Mouse (Mus musculus): Measurements from ENCODE around the gene Gm12166. TPM values are rescaled to one million over a fixed set of nuclear protein-coding genes. Genes with fewer than 3 reads are reported as not detected.
A peak's percentile ranks its signal among the peaks of the same experiment; 100 is the strongest.

Gm12166 gene
- polyA plus RNA-seq, 1 experiment = 4.3 TPM

GRCm38 (mm10) chr11:46073850-46074688 is 21.9 kb upstream of the Gm12166 start:
- no peak for TF ChIP-seq USF1 (IDR thresholded peaks at IDR 0.05; ENCODE audit: low read depth)
- TF ChIP-seq POLR2A (IDR thresholded peaks at IDR 0.05; ENCODE audit: insufficient read length, low read depth) = peak; percentile 28
- TF ChIP-seq REST (IDR thresholded peaks at IDR 0.05; ENCODE audit: insufficient read depth, insufficient read length) = no peak
- H3ac ChIP-seq (ENCODE audit: control insufficient read depth, insufficient read length) = peak overlapping the region; percentile 8
- H3K79me2 ChIP-seq (ENCODE audit: control insufficient read depth, insufficient read depth) = peaks cover 35% of the 10 kb centered on the region
- peak overlapping the region; percentile 80 for H3K4me2 ChIP-seq (ENCODE audit: low read depth)
- peaks cover 37% of the 10 kb centered on the region for H3K36me3 ChIP-seq (ENCODE audit: control insufficient read depth, insufficient read depth)
- no peaks in the 10 kb centered on the region for H3K27me3 ChIP-seq (ENCODE audit: control insufficient read depth, insufficient read depth, insufficient read length)
- H3K4me3 ChIP-seq = no peak overlapping the region

- Histone ChIP-seq H3K79me2 (ENCODE audit: control insufficient read depth, insufficient read depth) (peaks cover 32% of the 10 kb centered on the region), H3K4me3 (no peak overlapping the region), H3K27me3 (ENCODE audit: control insufficient read depth, insufficient read depth, insufficient read length) (no peaks in the 10 kb centered on the region), H3K4me2 (ENCODE audit: low read depth) (peak overlapping the region; percentile 80), H3K36me3 (ENCODE audit: control insufficient read depth, insufficient read depth) (peaks cover 30% of the 10 kb centered on the region), H3ac (ENCODE audit: control insufficient read depth, insufficient read length) (peak overlapping the region; percentile 8)
- TF ChIP-seq MYOG (IDR thresholded peaks at IDR 0.05; ENCODE audit: control insufficient read depth in 1 of 3, insufficient read depth in 1 of 3, insufficient read length in 2 of 3, low read depth in 2 of 3) = peak in 2 of 3 experiments; percentile 87
- no peak for TF ChIP-seq SRF (IDR thresholded peaks at IDR 0.05; ENCODE audit: control insufficient read depth, insufficient read length, low read depth)
- TF ChIP-seq POLR2A (IDR thresholded peaks at IDR 0.05; ENCODE audit: insufficient read length, low read depth) = no peak
- peak; percentile 49 for TF ChIP-seq POLR2AphosphoS2 (IDR thresholded peaks at IDR 0.05; ENCODE audit: insufficient read length, low read depth)
- peak; percentile 79 for TF ChIP-seq CEBPB (IDR thresholded peaks at IDR 0.05; ENCODE audit: insufficient read depth, poor library complexity, severe bottlenecking)
- TF ChIP-seq TCF12 (IDR thresholded peaks at IDR 0.05; ENCODE audit: insufficient read depth, poor library complexity, severe bottlenecking) = peak; percentile 97
- TF ChIP-seq E2F4 (IDR thresholded peaks at IDR 0.05; ENCODE audit: insufficient read depth) = no peak
- peak; percentile 67 for TF ChIP-seq TCF3 (IDR thresholded peaks at IDR 0.05; ENCODE audit: insufficient read length, low read depth)
- TF ChIP-seq USF1 (IDR thresholded peaks at IDR 0.05; ENCODE audit: low read depth) = no peak
- no peak for TF ChIP-seq REST (IDR thresholded peaks at IDR 0.05; ENCODE audit: insufficient read depth, insufficient read length)
- TF ChIP-seq MYOD1 (IDR thresholded peaks at IDR 0.05; ENCODE audit: control insufficient read depth in 1 of 3, insufficient read length in 2 of 3, low read depth in 2 of 3) = peak; percentile 62 to 80 (median 63)
- no peak for TF ChIP-seq MAX (IDR thresholded peaks at IDR 0.05; ENCODE audit: low read depth)
Observed at GRCm38 (mm10) chr11:46073061-46073849, 21.1 kb upstream of the Gm12166 start.

GRCm38 (mm10) chr11:46072466-46073060 is 20.4 kb upstream of the Gm12166 start:
- no peak overlapping the region for H3ac ChIP-seq (ENCODE audit: control insufficient read depth, insufficient read length)
- no peak for TF ChIP-seq TCF12 (IDR thresholded peaks at IDR 0.05; ENCODE audit: insufficient read depth, poor library complexity, severe bottlenecking)
- no peak for TF ChIP-seq USF1 (IDR thresholded peaks at IDR 0.05; ENCODE audit: low read depth)
- no peak for TF ChIP-seq E2F4 (IDR thresholded peaks at IDR 0.05; ENCODE audit: insufficient read depth)
- TF ChIP-seq SRF (IDR thresholded peaks at IDR 0.05; ENCODE audit: control insufficient read depth, insufficient read length, low read depth) = no peak
- TF ChIP-seq CEBPB (IDR thresholded peaks at IDR 0.05; ENCODE audit: insufficient read depth, poor library complexity, severe bottlenecking) = peak; percentile 32; the same call in 1 of the 2 replicates
- H3K79me2 ChIP-seq (ENCODE audit: control insufficient read depth, insufficient read depth) = peaks cover 31% of the 10 kb centered on the region
- H3K4me2 ChIP-seq (ENCODE audit: low read depth) = peak overlapping the region; percentile 80
- no peak overlapping the region for H3K4me3 ChIP-seq
- peaks cover 23% of the 10 kb centered on the region for H3K36me3 ChIP-seq (ENCODE audit: control insufficient read depth, insufficient read depth)
- H3K27me3 ChIP-seq (ENCODE audit: control insufficient read depth, insufficient read depth, insufficient read length) = no peaks in the 10 kb centered on the region

- TF ChIP-seq SRF (IDR thresholded peaks at IDR 0.05; ENCODE audit: control insufficient read depth, insufficient read length, low read depth) = no peak
- TF ChIP-seq CEBPB (IDR thresholded peaks at IDR 0.05; ENCODE audit: insufficient read depth, poor library complexity, severe bottlenecking) = no peak
- TF ChIP-seq POLR2A (IDR thresholded peaks at IDR 0.05; ENCODE audit: insufficient read length, low read depth) = no peak
- no peak for TF ChIP-seq REST (IDR thresholded peaks at IDR 0.05; ENCODE audit: insufficient read depth, insufficient read length)
- no peak for TF ChIP-seq MYOD1 (IDR thresholded peaks at IDR 0.05; ENCODE audit: control insufficient read depth in 1 of 3, insufficient read length in 2 of 3, low read depth in 2 of 3)
- TF ChIP-seq E2F4 (IDR thresholded peaks at IDR 0.05; ENCODE audit: insufficient read depth) = no peak
- TF ChIP-seq MAX (IDR thresholded peaks at IDR 0.05; ENCODE audit: low read depth) = no peak
- TF ChIP-seq TCF3 (IDR thresholded peaks at IDR 0.05; ENCODE audit: insufficient read length, low read depth) = no peak
- TF ChIP-seq POLR2AphosphoS2 (IDR thresholded peaks at IDR 0.05; ENCODE audit: insufficient read length, low read depth) = no peak
- no peak for TF ChIP-seq MYOG (IDR thresholded peaks at IDR 0.05; ENCODE audit: control insufficient read depth in 1 of 3, insufficient read depth in 1 of 3, insufficient read length in 2 of 3, low read depth in 2 of 3)
- TF ChIP-seq USF1 (IDR thresholded peaks at IDR 0.05; ENCODE audit: low read depth) = no peak
- no peak for TF ChIP-seq TCF12 (IDR thresholded peaks at IDR 0.05; ENCODE audit: insufficient read depth, poor library complexity, severe bottlenecking)
- Histone ChIP-seq H3K27me3 (ENCODE audit: control insufficient read depth, insufficient read depth, insufficient read length) (no peaks in the 10 kb centered on the region), H3K4me3 (no peak overlapping the region), H3K79me2 (ENCODE audit: control insufficient read depth, insufficient read depth) (peaks cover 29% of the 10 kb centered on the region), H3ac (ENCODE audit: control insufficient read depth, insufficient read length) (no peak overlapping the region), H3K36me3 (ENCODE audit: control insufficient read depth, insufficient read depth) (peaks cover 19% of the 10 kb centered on the region), H3K4me2 (ENCODE audit: low read depth) (no peak overlapping the region)
Observed at GRCm38 (mm10) chr11:46070789-46071188, 18.7 kb upstream of the Gm12166 start.
